Mouse (Mus musculus) neutrophil, adult 5-6 weeks (primary cell): ENCODE measurements around the gene Comtd1. TPM values are rescaled to one million over a fixed set of nuclear protein-coding genes. Genes with fewer than 3 reads are reported as not detected.
A peak's percentile ranks its signal among the peaks of the same experiment; 100 is the strongest.

ENCODE experiments used
- ATAC-seq: fragments of 151-379, 151-347 bp; 2 replicates; pipeline ENCODE4 v1.8.0; 2017; ENCODE audit warnings: mild to moderate bottlenecking, moderate TSS enrichment; ENCODE audit not compliant: insufficient number of reproducible peaks, poor library complexity, low FRiP score, severe bottlenecking; ENCODE audit errors: extremely low read depth
- total RNA-seq: library from RNA; stranded (forward); fragments of 200-1000 nt; gene quantifications from 2 replicates; pipeline ENCODE4 v1.2.3, GENCODE M21; 2017

Comtd1 gene
- 9.5 and 17.2 TPM in 2 replicates for total RNA-seq

- ATAC-seq = peak; percentile 91
These were observed at the start of gene Comtd1 for GRCm38 (mm10) chr14:21848166-21849154. TSS of gene Comtd1 (minus strand) at chr14:21848977.

- no peak for ATAC-seq
These were observed 43.5 kb upstream of the Comtd1 start for GRCm38 (mm10) chr14:21892341-21892659.

- no peak for ATAC-seq
These were observed 43.0 kb upstream of the Comtd1 start for GRCm38 (mm10) chr14:21891581-21892340.

- peak; percentile 53; the same call in 1 of the 2 replicates for ATAC-seq
These were observed 41.7 kb upstream of the Comtd1 start for GRCm38 (mm10) chr14:21890430-21890829.

GRCm38 (mm10) chr14:21866816-21867215 lies 18.0 kb upstream of the Comtd1 start:
- ATAC-seq = no peak

- no peak for ATAC-seq
These were observed 17.5 kb upstream of the Comtd1 start for GRCm38 (mm10) chr14:21866291-21866690.

GRCm38 (mm10) chr14:21856886-21857285 lies 8.1 kb upstream of the Comtd1 start:
- ATAC-seq = no peak

GRCm38 (mm10) chr14:21855961-21856360 lies 7.2 kb upstream of the Comtd1 start:
- no peak for ATAC-seq

GRCm38 (mm10) chr14:21854271-21854670 lies 5.5 kb upstream of the Comtd1 start:
- ATAC-seq = no peak

- ATAC-seq = peak; percentile 53
These were observed 4.8 kb upstream of the Comtd1 start for GRCm38 (mm10) chr14:21853456-21854109.

- no peak for ATAC-seq
These were observed 3.4 kb upstream of the Comtd1 start for GRCm38 (mm10) chr14:21851996-21852791.

- no peak for ATAC-seq
These were observed 1.8 kb upstream of the Comtd1 start for GRCm38 (mm10) chr14:21850419-21851127.

GRCm38 (mm10) chr14:21849524-21850418 lies 994 bp upstream of the Comtd1 start:
- no peak for ATAC-seq

- no peak for ATAC-seq
These were observed 1.2 kb downstream of the Comtd1 start for GRCm38 (mm10) chr14:21847381-21848165.

GRCm38 (mm10) chr14:21846827-21847380 lies 1.9 kb downstream of the Comtd1 start:
- ATAC-seq = no peak

- ATAC-seq = peak; percentile 39; the same call in 1 of the 2 replicates
These were observed 5.5 kb downstream of the Comtd1 start for GRCm38 (mm10) chr14:21843263-21843662.
